Mouse (Mus musculus) forebrain, embryonic 10.5 days (tissue): ENCODE measurements around the gene Sestd1. TPM values are rescaled to one million over a fixed set of nuclear protein-coding genes. Genes with fewer than 3 reads are reported as not detected.

Experiments
- DNase-seq: peaks from one replicate; pipeline ENCODE4 v3.0.0-alpha.2; 2017; ENCODE audit warnings: low spot score; ENCODE audit errors: extremely low spot score
- H3K27ac ChIP-seq: fragments of 300-500 bp; sonication (generic); 2 replicates; pipeline ENCODE4 v1.5.1; 2016; ENCODE audit warnings: mild to moderate bottlenecking
- H3K27me3 ChIP-seq: fragments of 300-500 bp; sonication (generic); 2 replicates; pipeline ENCODE4 v1.6.1; 2016; ENCODE audit warnings: mild to moderate bottlenecking; ENCODE audit not compliant: poor library complexity, severe bottlenecking
- H3K36me3 ChIP-seq: fragments of 300-500 bp; sonication (generic); replicated peaks from 2 replicates; pipeline ENCODE4 v1.6.1; 2016; ENCODE audit warnings: mild to moderate bottlenecking, moderate library complexity
- H3K4me1 ChIP-seq: fragments of 300-500 bp; sonication (generic); 2 replicates; pipeline ENCODE4 v1.6.1; 2016
- H3K4me3 ChIP-seq: fragments of 300-500 bp; sonication (generic); 2 replicates; pipeline ENCODE4 v1.5.1; 2016; ENCODE audit warnings: mild to moderate bottlenecking, moderate library complexity
- H3K9me3 ChIP-seq: fragments of 300-500 bp; sonication (generic); 2 replicates; pipeline ENCODE4 v1.6.1; 2016; ENCODE audit warnings: mild to moderate bottlenecking, moderate library complexity
- WGBS: fragments of 180-500 bp; shearing (Covaris S2); methylation state at CpG from one replicate; pipeline ENCODE4 v1.1.7; 2016; 5-methylcytosine and 5-hydroxymethylcytosine counted together
- polyA plus RNA-seq: library from polyadenylated mRNA; unstranded; fragments of >200 nt; fragmentation: Nextera tagmentation; extraction: Ambion mirVana; gene quantifications from 2 replicates; pipeline ENCODE4 v1.2.1, GENCODE M21; 2016

Sestd1 gene
- polyA plus RNA-seq = 15.2 and 16.6 TPM in 2 replicates

DNA sequence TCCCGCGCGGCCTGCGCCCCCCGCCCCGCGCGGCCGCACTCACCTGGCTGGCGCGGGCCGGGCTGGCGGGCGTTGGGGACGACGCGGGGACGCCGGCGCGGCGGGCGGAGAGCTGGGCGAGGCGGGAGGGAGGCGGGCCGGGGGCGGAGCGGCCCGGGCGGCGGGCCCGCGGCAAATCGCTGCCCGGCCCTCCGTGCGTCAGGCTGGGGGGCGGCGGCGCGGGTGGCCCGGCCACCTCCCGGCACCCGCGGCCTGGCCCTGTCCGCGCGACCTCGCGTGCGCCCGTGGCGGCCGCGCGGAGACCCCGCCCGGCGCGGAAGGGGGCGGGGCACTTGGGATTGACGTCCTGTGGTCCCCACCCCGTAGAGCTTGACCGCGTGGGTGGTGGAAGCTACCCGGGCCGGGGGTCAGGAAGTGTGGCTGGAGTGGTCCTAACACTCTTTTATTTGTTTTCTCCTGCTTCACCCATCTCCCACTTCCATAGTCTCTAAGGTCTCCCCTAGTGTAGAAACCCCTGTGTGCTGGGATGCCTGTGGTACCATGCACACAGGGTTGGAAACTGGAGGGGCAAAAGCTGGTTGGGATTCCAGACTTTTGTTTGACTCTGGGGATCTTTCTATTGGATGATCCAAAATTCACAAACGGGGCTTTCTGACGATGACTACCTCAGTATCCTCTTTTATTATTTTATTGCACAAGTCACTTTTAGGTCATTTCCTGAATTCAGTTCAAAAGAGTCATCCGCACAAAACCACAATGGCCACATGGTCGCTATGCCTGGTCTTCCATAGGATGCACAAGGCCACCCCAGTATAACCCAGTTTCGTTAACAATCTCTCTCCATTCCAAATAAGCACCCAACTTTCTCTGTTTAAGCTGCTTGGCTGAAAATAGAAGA lies at the start of gene Sestd1:
Gene Sestd1, minus strand, starts transcription at position 81 of the 898 bp plus-strand sequence.
- Histone ChIP-seq H3K27me3 (peaks cover 9% of the 10 kb centered on the region; the same call in 1 of the 2 replicates), H3K9me3 (no peaks in the 10 kb centered on the region), H3K4me1 (peaks cover 18% of the 10 kb centered on the region), H3K4me3 (peak within 1 kb of the TSS; percentile 92), H3K36me3 (0 out of 2 replicates have a peak, but pooled peaks cover 2% of the 10 kb centered on the region), H3K27ac (peak within 1 kb of the TSS; percentile 92)
- DNase-seq = peak; percentile 71
- WGBS = 8% methylated on average over 40 of the region's 73 CpGs

GRCm38 (mm10) chr2:77327246-77327645 lies 46.9 kb upstream of the Sestd1 start:
- peaks cover 11% of the 10 kb centered on the region for H3K4me1 ChIP-seq
- H3K27me3 ChIP-seq = no peaks in the 10 kb centered on the region
- no peak overlapping the region for H3K27ac ChIP-seq
- no peaks in the 10 kb centered on the region for H3K9me3 ChIP-seq
- WGBS = 82% methylated on average over 3 of the region's 3 CpGs
- DNase-seq = no peak
- H3K36me3 ChIP-seq = no peaks in the 10 kb centered on the region
- no peak overlapping the region for H3K4me3 ChIP-seq

- H3K36me3 ChIP-seq = no peaks in the 10 kb centered on the region
- no peak overlapping the region for H3K4me3 ChIP-seq
- no peak for DNase-seq
- H3K27me3 ChIP-seq = no peaks in the 10 kb centered on the region
- no peaks in the 10 kb centered on the region for H3K9me3 ChIP-seq
- peaks cover 11% of the 10 kb centered on the region for H3K4me1 ChIP-seq
- WGBS = 60% methylated on average over 6 of the region's 6 CpGs
- H3K27ac ChIP-seq = no peak overlapping the region
Observed at GRCm38 (mm10) chr2:77323739-77324138, 43.3 kb upstream of the Sestd1 start.

DNA sequence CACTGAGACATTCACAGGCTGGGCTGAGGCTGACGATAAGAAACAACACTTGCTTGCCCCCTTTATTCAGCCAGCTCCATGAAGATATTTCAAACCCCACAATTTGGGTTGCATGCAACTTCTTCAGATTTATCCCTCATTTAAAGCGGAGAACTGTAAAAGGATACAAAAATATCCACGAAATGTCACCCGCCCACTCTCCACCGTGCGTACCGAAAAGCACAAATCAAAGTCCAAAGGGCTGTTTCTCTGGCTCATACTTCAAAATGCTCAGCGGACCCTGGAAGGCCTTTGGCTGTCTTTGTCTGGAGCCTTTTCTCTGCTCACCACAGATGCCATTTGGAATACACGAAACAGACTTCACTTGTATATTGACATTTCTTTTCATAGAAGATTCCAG lies 42.8 kb upstream of the Sestd1 start:
- Histone ChIP-seq H3K36me3 (no peaks in the 10 kb centered on the region), H3K27me3 (no peaks in the 10 kb centered on the region), H3K4me1 (peaks cover 11% of the 10 kb centered on the region), H3K27ac (no peak overlapping the region), H3K9me3 (no peaks in the 10 kb centered on the region), H3K4me3 (no peak overlapping the region)
- 75% methylated on average over 9 of the region's 9 CpGs for WGBS
- DNase-seq = no peak

- no peak for DNase-seq
Observed at GRCm38 (mm10) chr2:77319196-77319595, 38.8 kb upstream of the Sestd1 start.

GRCm38 (mm10) chr2:77316961-77317360 lies 36.6 kb upstream of the Sestd1 start:
- no peaks in the 10 kb centered on the region for H3K9me3 ChIP-seq
- 77% methylated on average over 7 of the region's 7 CpGs for WGBS
- no peaks in the 10 kb centered on the region for H3K4me1 ChIP-seq
- H3K36me3 ChIP-seq = no peaks in the 10 kb centered on the region
- no peak for DNase-seq
- no peak overlapping the region for H3K27ac ChIP-seq
- H3K4me3 ChIP-seq = no peak overlapping the region
- H3K27me3 ChIP-seq = no peaks in the 10 kb centered on the region

More at GRCm38 (mm10) chr2:77319196-77319595, 38.8 kb upstream of the Sestd1 start:
- Histone ChIP-seq H3K27ac (no peak overlapping the region), H3K27me3 (no peaks in the 10 kb centered on the region), H3K4me1 (peaks cover 11% of the 10 kb centered on the region), H3K9me3 (no peaks in the 10 kb centered on the region), H3K36me3 (no peaks in the 10 kb centered on the region), H3K4me3 (no peak overlapping the region)
- 91% methylated on average over 5 of the region's 5 CpGs for WGBS

DNA sequence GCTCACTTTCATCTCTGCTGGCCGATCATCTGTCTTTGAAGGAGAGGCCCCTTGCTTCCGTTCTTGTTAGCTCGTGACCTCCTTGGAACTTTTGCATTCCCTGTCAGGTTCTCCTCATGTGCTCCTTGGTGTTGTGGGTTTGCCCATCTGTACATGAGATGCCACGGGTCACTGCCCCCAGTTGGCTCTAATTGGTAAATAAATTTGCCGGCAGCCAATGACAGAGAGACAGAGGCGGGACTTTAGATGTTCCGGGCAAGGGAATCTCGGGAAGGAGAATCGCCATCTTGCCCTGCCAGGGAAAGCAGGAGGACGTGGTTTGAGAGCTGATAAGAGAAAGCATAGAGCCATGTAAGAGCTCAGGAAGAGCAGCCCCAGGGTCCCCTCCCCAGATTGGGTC lies 33.5 kb upstream of the Sestd1 start:
- Histone ChIP-seq H3K27ac (no peak overlapping the region), H3K4me3 (no peak overlapping the region), H3K9me3 (no peaks in the 10 kb centered on the region), H3K4me1 (no peaks in the 10 kb centered on the region), H3K27me3 (no peaks in the 10 kb centered on the region), H3K36me3 (no peaks in the 10 kb centered on the region)
- no peak for DNase-seq
- 94% methylated on average over 10 of the region's 10 CpGs for WGBS

DNA sequence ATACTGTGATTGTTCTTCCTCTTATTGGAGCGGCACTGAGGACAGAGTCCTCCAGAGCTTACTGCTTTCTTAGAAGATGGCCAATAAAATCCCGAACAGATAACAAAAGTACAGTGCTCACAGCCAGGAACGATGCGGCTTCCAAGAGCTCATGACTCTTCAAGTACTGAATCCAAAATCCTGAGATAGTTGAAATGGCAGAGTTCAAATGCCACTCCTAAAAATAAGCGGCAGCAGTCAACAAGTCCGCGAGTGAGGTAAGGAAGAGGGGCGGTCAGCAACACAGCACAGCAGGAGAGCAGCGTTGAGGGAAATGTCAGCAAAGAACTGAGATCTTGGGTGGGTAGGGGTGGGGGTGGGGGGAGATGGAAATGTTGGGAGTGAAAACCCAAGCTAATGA lies 32.2 kb upstream of the Sestd1 start:
- no peak for DNase-seq
- Histone ChIP-seq H3K4me3 (no peak overlapping the region), H3K4me1 (no peaks in the 10 kb centered on the region), H3K27me3 (no peaks in the 10 kb centered on the region), H3K36me3 (no peaks in the 10 kb centered on the region), H3K9me3 (no peaks in the 10 kb centered on the region), H3K27ac (no peak overlapping the region)
- WGBS = 90% methylated on average over 9 of the region's 9 CpGs

- WGBS = 54% methylated on average over 7 of the region's 7 CpGs
- no peaks in the 10 kb centered on the region for H3K27me3 ChIP-seq
- no peaks in the 10 kb centered on the region for H3K4me1 ChIP-seq
- peak; percentile 33 for DNase-seq
- H3K4me3 ChIP-seq = no peak overlapping the region
- H3K9me3 ChIP-seq = no peaks in the 10 kb centered on the region
- H3K27ac ChIP-seq = no peak overlapping the region
- no peaks in the 10 kb centered on the region for H3K36me3 ChIP-seq
Observed at GRCm38 (mm10) chr2:77309313-77309712, 28.9 kb upstream of the Sestd1 start.

DNA sequence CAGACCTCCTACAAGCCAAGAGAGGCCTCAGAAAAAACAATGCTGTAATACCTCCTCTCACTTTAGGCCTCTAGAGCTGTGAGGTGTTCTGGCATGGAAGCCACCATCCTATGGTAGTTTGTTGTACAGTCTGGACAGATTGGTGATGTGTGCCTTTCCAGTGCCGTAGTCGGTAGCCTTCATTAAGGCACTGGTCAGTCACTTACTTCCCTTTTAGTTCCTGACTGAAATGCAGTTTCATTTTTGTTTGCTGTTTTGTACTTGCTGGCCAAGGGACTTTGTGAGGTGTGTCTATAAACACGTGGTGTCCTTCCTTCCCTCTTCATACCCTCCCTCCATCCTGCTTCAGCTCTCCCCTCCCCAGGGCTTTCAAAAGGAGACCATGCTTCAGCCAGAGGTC lies 24.1 kb upstream of the Sestd1 start:
- H3K27me3 ChIP-seq = no peaks in the 10 kb centered on the region
- H3K9me3 ChIP-seq = no peaks in the 10 kb centered on the region
- no peaks in the 10 kb centered on the region for H3K4me1 ChIP-seq
- 77% methylated on average over 3 of the region's 3 CpGs for WGBS
- no peak overlapping the region for H3K27ac ChIP-seq
- H3K36me3 ChIP-seq = no peaks in the 10 kb centered on the region
- no peak overlapping the region for H3K4me3 ChIP-seq
- no peak for DNase-seq

DNA sequence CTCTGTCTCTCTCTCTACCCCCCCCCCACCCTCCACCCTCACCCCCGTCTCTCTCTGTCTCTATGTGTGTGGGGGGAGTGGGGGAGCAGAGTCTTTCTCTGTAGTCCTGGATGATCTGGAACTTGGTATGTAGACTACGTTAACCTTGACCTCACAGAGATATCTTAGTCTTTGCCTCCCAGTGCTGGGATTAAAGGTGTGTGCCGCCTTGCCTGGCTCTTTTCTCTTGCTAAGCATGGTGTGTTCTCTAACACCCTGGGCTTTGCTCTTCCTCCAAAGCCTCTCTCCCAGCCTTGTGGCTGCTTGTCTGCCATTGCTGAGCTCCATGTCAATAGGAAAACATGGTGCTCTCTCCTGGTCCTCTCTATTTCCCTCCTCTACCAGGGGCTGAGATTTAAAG lies 23.3 kb upstream of the Sestd1 start:
- no peaks in the 10 kb centered on the region for H3K36me3 ChIP-seq
- H3K4me1 ChIP-seq = no peaks in the 10 kb centered on the region
- no peak for DNase-seq
- H3K4me3 ChIP-seq = no peak overlapping the region
- no peaks in the 10 kb centered on the region for H3K27me3 ChIP-seq
- 82% methylated on average over 3 of the region's 3 CpGs for WGBS
- H3K27ac ChIP-seq = no peak overlapping the region
- no peaks in the 10 kb centered on the region for H3K9me3 ChIP-seq

- no peaks in the 10 kb centered on the region for H3K36me3 ChIP-seq
- 79% methylated on average over 6 of the region's 6 CpGs for WGBS
- no peak for DNase-seq
- no peaks in the 10 kb centered on the region for H3K27me3 ChIP-seq
- no peak overlapping the region for H3K4me3 ChIP-seq
- no peaks in the 10 kb centered on the region for H3K9me3 ChIP-seq
- no peak overlapping the region for H3K27ac ChIP-seq
- no peaks in the 10 kb centered on the region for H3K4me1 ChIP-seq
Observed at GRCm38 (mm10) chr2:77302655-77303348, 22.4 kb upstream of the Sestd1 start.
